Mouse (Mus musculus) CD4-positive, CD25-positive, alpha-beta regulatory T cell (primary cell): Measurements from ENCODE around the gene Csk. TPM values are rescaled to one million over a fixed set of nuclear protein-coding genes. Genes with fewer than 3 reads are reported as not detected.

Source experiments
- polyA plus RNA-seq: library from polyadenylated mRNA; unstranded; fragments of 100-300 nt; shearing (Covaris generic); gene quantifications from one replicate; pipeline ENCODE4 v1.2.1, GENCODE M21; 2017

The Csk gene
- polyA plus RNA-seq = 187 TPM

GRCm38 (mm10) chr9:57653283-57653682, at the start of gene Csk:
TSS of gene Csk (minus strand) at chr9:57653631.

GRCm38 (mm10) chr9:57687751-57688150, 34.3 kb upstream of the Csk start, which contains the start of gene Cyp1a1:
TSS of gene Cyp1a1 (plus strand) at chr9:57687928.

GRCm38 (mm10) chr9:57683520-57683919, 30.1 kb upstream of the Csk start, which contains the start of gene Cyp1a2:
TSS of gene Cyp1a2 (minus strand) at chr9:57683703.

GRCm38 (mm10) chr9:57620674-57621073, 32.8 kb downstream of the Csk start, which contains the start of gene Lman1l:
TSS of gene Lman1l (minus strand) at chr9:57620774.

GRCm38 (mm10) chr9:57606139-57606851, 47.1 kb downstream of the Csk start, which contains the start of gene Cplx3:
TSS of gene Cplx3 (minus strand) at chr9:57606281.

GRCm38 (mm10) chr9:57589224-57590126, 64.0 kb downstream of the Csk start, which contains the start of gene Ulk3:
TSS of gene Ulk3 (plus strand) at chr9:57589452.

Other genes with a start within 250 kb of the Csk start
- 160 TPM for gene Ppcdc, start 213.5 kb downstream of the Csk start, polyA plus RNA-seq
- 0.18 TPM for gene Scamp5, start 185.6 kb downstream of the Csk start, polyA plus RNA-seq
- 0.34 TPM for gene Rpp25, start 149.6 kb downstream of the Csk start, polyA plus RNA-seq
- gene Cox5a, start 132.4 kb downstream of the Csk start, polyA plus RNA-seq = 325 TPM
- gene Fam219b, start 116.1 kb downstream of the Csk start, polyA plus RNA-seq = 22.4 TPM
- 15.2 TPM for gene Mpi, start 100.9 kb downstream of the Csk start, polyA plus RNA-seq
- gene Scamp2, start 92.7 kb downstream of the Csk start, polyA plus RNA-seq = 97.7 TPM
- gene Ulk3, start 64.2 kb downstream of the Csk start, polyA plus RNA-seq = 97.1 TPM
- gene Cplx3, start 47.4 kb downstream of the Csk start, polyA plus RNA-seq = not detected
- 0.19 TPM for gene Lman1l, start 32.9 kb downstream of the Csk start, polyA plus RNA-seq
- gene Cyp1a2, start 30.1 kb upstream of the Csk start, polyA plus RNA-seq = not detected
- gene Cyp1a1, start 34.3 kb upstream of the Csk start, polyA plus RNA-seq = 0.11 TPM
- 41.3 TPM for gene Edc3, start 54.9 kb upstream of the Csk start, polyA plus RNA-seq
- 163 TPM for gene Clk3, start 112.2 kb upstream of the Csk start, polyA plus RNA-seq
- gene Arid3b, start 183.2 kb upstream of the Csk start, polyA plus RNA-seq = 51.5 TPM